Mouse (Mus musculus) MEL (cell line): ENCODE measurements at regions not wholly inside any gene's neighbourhood (a gene's known extent, or its start where the extent isn't known, plus 50 kb on each side); places are given as distances from the start of the nearest gene placed in this dataset.

ENCODE experiments used
- BHLHE40 ChIP-seq: IDR thresholded peaks from 2 replicates; pipeline ENCODE4 v1.6.1; 2012; ENCODE audit warnings: low read depth, mild to moderate bottlenecking, inconsistent platforms, low read length, improper control_type of control experiment, borderline replicate concordance
- CHD2 ChIP-seq: IDR thresholded peaks from 2 replicates; pipeline ENCODE4 v1.6.1; 2011; ENCODE audit warnings: low read length, improper control_type of control experiment
- EP300 ChIP-seq, 2 experiments: IDR thresholded peaks; 2 replicates each; pipeline ENCODE4 v1.6.1; 2011; ENCODE audit warnings: improper control_type of control experiment in 2 of 2, low read length in 2 of 2, low read depth in 1 of 2, mild to moderate bottlenecking in 1 of 2
- GABPA ChIP-seq: IDR thresholded peaks from 2 replicates; pipeline ENCODE4 v1.6.1; 2012; ENCODE audit warnings: low read depth, mild to moderate bottlenecking, inconsistent platforms, low read length, improper control_type of control experiment, moderate library complexity
- MEF2A ChIP-seq: IDR thresholded peaks from 2 replicates; pipeline ENCODE4 v1.6.1; 2014; ENCODE audit warnings: low read depth, mild to moderate bottlenecking, inconsistent platforms, low read length, improper control_type of control experiment; ENCODE audit not compliant: poor library complexity, insufficient replicate concordance, severe bottlenecking; ENCODE audit errors: extremely low read depth
- MYC ChIP-seq: IDR thresholded peaks from 2 replicates; pipeline ENCODE4 v1.6.1; 2011; ENCODE audit warnings: low read depth, mild to moderate bottlenecking, low read length, improper control_type of control experiment, moderate library complexity
- NELFE ChIP-seq: IDR thresholded peaks from 2 replicates; pipeline ENCODE4 v1.6.1; 2011; ENCODE audit warnings: low read depth, low read length, improper control_type of control experiment
- POLR2A ChIP-seq, 2 experiments: IDR thresholded peaks; 2 replicates each; pipeline ENCODE4 v1.6.1; 2011 to 2012; ENCODE audit warnings: low read length in 2 of 2, mild to moderate bottlenecking in 2 of 2, control low read depth in 1 of 2, improper control_type of control experiment in 1 of 2, low read depth in 1 of 2, moderate library complexity in 1 of 2; ENCODE audit not compliant: control insufficient read depth in 1 of 2, insufficient read depth in 1 of 2, poor library complexity in 1 of 2
- TAL1 ChIP-seq: IDR thresholded peaks from 2 replicates; pipeline ENCODE4 v1.6.1; 2012; ENCODE audit warnings: mild to moderate bottlenecking, inconsistent platforms, low read length, moderate library complexity, mixed read lengths

DNA sequence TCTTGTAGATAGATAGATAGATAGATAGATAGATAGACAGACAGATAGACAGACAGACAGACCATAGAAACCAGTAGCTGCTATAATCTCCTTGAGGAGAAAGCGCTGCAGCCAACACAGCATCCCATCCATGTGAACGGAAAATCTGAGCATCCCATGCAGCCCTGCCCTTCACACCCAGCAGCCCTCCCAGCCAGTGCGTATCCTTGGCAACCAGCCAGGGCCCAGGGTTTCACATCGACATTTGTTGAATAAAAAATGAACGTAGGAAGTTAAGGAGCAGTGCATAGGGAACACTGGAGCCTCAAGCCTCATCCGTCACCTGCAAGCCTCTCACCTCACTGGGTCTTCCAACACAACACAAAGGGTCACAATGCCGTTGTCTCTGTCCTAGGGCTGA, 101.1 kb upstream of the Csf3r start:
- TF ChIP-seq POLR2A (IDR thresholded peaks at IDR 0.05; ENCODE audit: control insufficient read depth in 1 of 2, insufficient read depth in 1 of 2, low read depth in 1 of 2, low read length in 2 of 2, poor library complexity in 1 of 2): no peak
- TF ChIP-seq NELFE: no peak
- TF ChIP-seq MYC: no peak
- TF ChIP-seq BHLHE40: no peak
- TF ChIP-seq GABPA: no peak
- TF ChIP-seq CHD2: no peak
- TF ChIP-seq EP300 (IDR thresholded peaks at IDR 0.05; ENCODE audit: low read depth in 1 of 2, low read length in 2 of 2): no peak
- no peak for TF ChIP-seq MEF2A
- TF ChIP-seq TAL1: no peak
